Mouse (Mus musculus): Measurements from ENCODE around the gene Gm21748. TPM values are rescaled to one million over a fixed set of nuclear protein-coding genes. Genes with fewer than 3 reads are reported as not detected.

The Gm21748 gene
- polyA plus RNA-seq (2014; fragmentation: Illumina TruSeq; extraction: RNeasy Lipid Tissue Mini Kit (QIAGEN cat#74804); ENCODE audit: low read depth, low replicate concordance), result not detected

DNA sequence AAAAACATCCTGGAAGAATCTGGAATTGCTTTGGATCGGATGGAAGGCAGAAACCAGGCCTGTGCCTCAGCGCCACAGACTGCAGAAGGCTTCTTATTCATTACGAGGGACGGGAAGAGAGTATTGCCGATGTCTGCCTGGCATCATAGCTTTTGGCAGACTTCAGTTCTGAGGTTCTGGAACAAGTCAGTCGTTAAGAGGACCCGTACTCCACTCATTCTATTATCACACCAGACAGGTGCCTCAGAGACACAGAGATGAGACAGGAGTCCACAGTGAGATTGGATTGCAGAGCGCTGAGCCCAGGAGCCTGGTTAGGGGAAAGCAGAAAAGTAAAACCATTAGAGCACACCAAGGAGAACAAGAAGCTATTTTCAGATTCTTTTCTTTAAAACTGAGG, at the start of gene Gm21748:
Gene Gm21748 (minus strand): TSS at position 101 of the 400 bp plus-strand sequence.

Other genes starting within 250 kb of the Gm21748 start
- gene Gm21860, start 84.4 kb downstream of the Gm21748 start, polyA plus RNA-seq (2014; fragmentation: Illumina TruSeq; extraction: RNeasy Lipid Tissue Mini Kit (QIAGEN cat#74804); ENCODE audit: low read depth, low replicate concordance), result not detected
- gene Gm47283, start 54.4 kb downstream of the Gm21748 start, polyA plus RNA-seq (2014; fragmentation: Illumina TruSeq; extraction: RNeasy Lipid Tissue Mini Kit (QIAGEN cat#74804); ENCODE audit: low read depth, low replicate concordance), result not detected

All from adipose tissue, adult 10 weeks (tissue).